Mouse (Mus musculus) heart, adult 2 months (tissue): Measurements from ENCODE around the gene Cpsf3. TPM values are rescaled to one million over a fixed set of nuclear protein-coding genes. Genes with fewer than 3 reads are reported as not detected.

Experiments
- DNase-seq, 2 experiments: peaks; one replicate each; pipeline ENCODE4 v3.0.0; 2021
- H3K27ac ChIP-seq: fragments of 200-600 bp; 2 replicates; pipeline ENCODE4 v1.8.1; 2022
- H3K27me3 ChIP-seq: fragments of 200-500 bp; 2 replicates; pipeline ENCODE4 v1.6.1; 2012; ENCODE audit warnings: mild to moderate bottlenecking, low read length, inconsistent platforms, mixed read lengths; ENCODE audit not compliant: control insufficient read depth, insufficient read depth
- H3K36me3 ChIP-seq: fragments of 200-500 bp; 2 replicates; pipeline ENCODE4 v1.6.1; 2012; ENCODE audit warnings: low read length, inconsistent platforms; ENCODE audit not compliant: control insufficient read depth, insufficient read depth
- H3K4me1 ChIP-seq: fragments of 200-500 bp; 2 replicates; pipeline ENCODE4 v1.6.1; 2011; ENCODE audit warnings: low read length; ENCODE audit not compliant: control insufficient read depth, insufficient read depth
- H3K4me3 ChIP-seq: fragments of 200-600 bp; 2 replicates; pipeline ENCODE4 v1.8.1; 2022
- H3K79me2 ChIP-seq: fragments of 200-500 bp; replicated peaks from 2 replicates; pipeline ENCODE4 v1.6.1; 2012; ENCODE audit warnings: mild to moderate bottlenecking, inconsistent platforms, low read length, moderate library complexity, mixed read lengths; ENCODE audit not compliant: control insufficient read depth, insufficient read depth
- H3K9ac ChIP-seq: fragments of 200-500 bp; 2 replicates; pipeline ENCODE4 v1.6.1; 2012; ENCODE audit warnings: low read depth, mild to moderate bottlenecking, control low read depth, inconsistent platforms, low read length, mixed read lengths
- CTCF ChIP-seq: fragments of 200-600 bp; IDR thresholded peaks from 2 replicates; pipeline ENCODE4 v1.8.1; 2022; ENCODE audit warnings: antibody characterized with exemption, mild to moderate bottlenecking, moderate library complexity
- EP300 ChIP-seq: fragments of 200-500 bp; IDR thresholded peaks from 2 replicates; pipeline ENCODE4 v1.6.1; 2011; ENCODE audit warnings: low read depth, low read length, control low read depth; ENCODE audit not compliant: insufficient read depth
- POLR2A ChIP-seq: fragments of 200-500 bp; IDR thresholded peaks from 2 replicates; pipeline ENCODE4 v1.6.1; 2011; ENCODE audit warnings: mild to moderate bottlenecking, low read depth, low read length, control low read depth; ENCODE audit not compliant: insufficient read depth
- WGBS: fragments of 180-500 bp; shearing (Covaris S2); methylation state at CpG from one replicate; pipeline ENCODE4 v1.1.7; 2018; 5-methylcytosine and 5-hydroxymethylcytosine counted together
- intact Hi-C: fragments of 180-260 bp; cut with DNase I; formaldehyde crosslinking; loops from one replicate; pipeline ENCODE4 v1.15.1; 2025
- polyA plus RNA-seq: library from polyadenylated mRNA; depleted of rRNA; stranded (reverse); fragments of >200 nt; gene quantifications from 2 replicates; pipeline ENCODE4 v1.2.3, GENCODE M21; 2012
- total RNA-seq, 2 experiments: library from RNA; stranded (reverse); gene quantifications; 2 replicates each; pipeline ENCODE4 v1.2.3; 2021

Gene Cpsf3
- total and polyA plus RNA-seq, 3 experiments: 19.3 to 39.0 (median 32.5) TPM

- H3K4me1 ChIP-seq: no peaks in the 10 kb centered on the region
- no peak for TF ChIP-seq EP300
- no peak for TF ChIP-seq POLR2A
- no peak for TF ChIP-seq CTCF
- DNase-seq: no peak
- H3K4me3 ChIP-seq: no peak overlapping the region
- no peaks in the 10 kb centered on the region for H3K79me2 ChIP-seq
- H3K27me3 ChIP-seq: no peaks in the 10 kb centered on the region
- intact Hi-C loops: no loop called here
- no peak overlapping the region for H3K27ac ChIP-seq
- H3K9ac ChIP-seq: no peak overlapping the region
- WGBS: 91% methylated on average over 8 of the region's 8 CpGs
- peaks cover 6% of the 10 kb centered on the region for H3K36me3 ChIP-seq
Observed at GRCm38 (mm10) chr12:21325266-21325665, 40.1 kb downstream of the Cpsf3 start.

DNA sequence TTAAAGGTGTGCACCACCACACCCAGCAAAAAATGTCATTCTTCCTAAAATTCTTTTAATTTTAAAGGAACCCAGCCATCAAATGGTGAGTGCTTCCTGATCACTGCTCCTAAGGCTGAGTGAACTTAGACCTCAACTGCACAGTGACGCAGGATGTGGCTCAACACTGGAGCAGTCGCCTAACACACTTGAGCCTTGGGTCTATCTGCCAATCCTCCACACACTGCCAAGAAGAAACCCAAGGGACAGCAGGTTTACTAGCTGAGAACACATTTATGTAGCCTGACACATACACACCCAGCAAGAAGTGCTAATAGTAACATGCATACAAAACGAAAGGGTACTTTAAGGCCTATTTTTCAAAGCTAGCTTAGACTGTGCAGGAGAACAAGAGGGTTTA, 41.1 kb downstream of the Cpsf3 start:
- H3K79me2 ChIP-seq: no peaks in the 10 kb centered on the region
- peaks cover 1% of the 10 kb centered on the region; the same call in 1 of the 2 replicates for H3K4me1 ChIP-seq
- peaks cover 6% of the 10 kb centered on the region for H3K36me3 ChIP-seq
- no peak for DNase-seq
- intact Hi-C loops: no loop called here
- no peak for TF ChIP-seq EP300
- TF ChIP-seq CTCF: no peak
- TF ChIP-seq POLR2A: no peak
- no peak overlapping the region for H3K27ac ChIP-seq
- WGBS: 76% methylated on average over 3 of the region's 3 CpGs
- H3K4me3 ChIP-seq: no peak overlapping the region
- H3K27me3 ChIP-seq: no peaks in the 10 kb centered on the region
- H3K9ac ChIP-seq: no peak overlapping the region

DNA sequence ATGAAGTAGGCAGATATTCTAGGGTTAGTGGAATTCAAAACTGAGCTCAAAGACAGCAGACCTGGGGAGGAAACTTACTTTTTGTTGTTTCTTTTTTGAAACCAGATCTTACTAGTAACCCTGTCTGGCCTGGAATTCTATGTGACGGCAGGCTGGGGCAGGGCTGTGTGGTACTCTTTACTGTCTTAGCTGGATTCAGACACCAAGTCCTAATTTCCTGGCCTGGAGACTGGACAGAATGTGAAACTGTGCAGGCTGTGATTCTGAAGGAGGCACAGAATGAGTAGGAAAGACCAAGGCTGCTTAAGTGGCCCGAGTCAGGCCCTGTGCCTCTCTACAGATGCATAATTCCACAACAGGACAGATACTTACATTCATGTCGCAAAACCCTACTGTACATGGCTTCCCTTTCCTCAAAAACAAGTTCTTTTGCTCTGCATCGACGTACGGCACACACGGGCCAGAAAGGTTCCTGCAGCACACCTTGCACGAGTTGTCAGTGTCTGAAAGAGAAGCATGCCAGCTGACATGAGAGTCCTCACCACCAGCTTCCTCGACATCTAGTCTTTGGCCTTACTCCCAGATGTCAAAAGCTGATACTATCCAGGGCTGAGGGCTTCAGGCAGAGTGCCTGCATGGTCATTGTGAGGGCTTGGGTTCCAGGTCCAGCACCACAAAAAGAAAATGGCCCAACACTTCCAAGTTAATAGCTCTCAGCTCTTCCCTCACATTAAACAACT, 44.6 kb downstream of the Cpsf3 start:
- H3K36me3 ChIP-seq: peaks cover 6% of the 10 kb centered on the region
- no peak overlapping the region for H3K9ac ChIP-seq
- H3K27ac ChIP-seq: no peak overlapping the region
- no peaks in the 10 kb centered on the region for H3K79me2 ChIP-seq
- H3K4me1 ChIP-seq: peaks cover 1% of the 10 kb centered on the region; the same call in 1 of the 2 replicates
- DNase-seq: no peak
- no peak overlapping the region for H3K4me3 ChIP-seq
- no peak for TF ChIP-seq CTCF
- TF ChIP-seq EP300: no peak
- no peak for TF ChIP-seq POLR2A
- intact Hi-C loops: no loop called here
- 81% methylated on average over 9 of the region's 9 CpGs for WGBS
- no peaks in the 10 kb centered on the region for H3K27me3 ChIP-seq

DNA sequence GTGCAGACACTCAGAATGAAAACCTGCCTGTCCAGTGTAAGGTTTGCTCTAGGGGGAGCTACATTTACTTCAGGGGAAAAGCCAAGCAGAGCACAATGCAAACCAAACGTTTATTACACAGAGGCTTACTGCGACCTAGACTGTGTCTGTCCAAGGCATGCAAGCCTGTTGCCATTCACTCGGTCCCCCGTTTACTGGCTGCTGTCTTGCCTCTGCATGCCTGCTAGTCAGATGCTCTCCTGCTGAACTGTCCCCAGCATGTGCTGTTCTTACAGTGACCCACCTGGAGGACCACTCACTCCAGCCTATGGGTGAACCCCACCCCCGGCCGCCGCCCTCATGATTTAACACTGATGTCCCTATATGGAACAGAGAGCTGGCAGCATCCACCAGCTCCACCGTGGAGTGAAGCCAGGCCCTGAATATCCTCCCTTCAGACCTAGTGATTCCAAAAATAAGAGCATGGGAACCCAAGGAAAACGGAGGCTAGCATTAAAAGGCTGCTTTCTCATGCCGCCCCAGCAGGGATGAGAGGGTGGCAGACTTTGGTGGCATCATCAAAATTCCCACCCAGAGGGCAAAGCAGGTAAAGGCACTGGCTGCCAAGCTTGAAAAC, 45.9 kb downstream of the Cpsf3 start:
- intact Hi-C loops: no loop called here
- Histone ChIP-seq H3K27ac (peak overlapping the region; percentile 31; the same call in 1 of the 2 replicates), H3K9ac (no peak overlapping the region), H3K27me3 (no peaks in the 10 kb centered on the region), H3K36me3 (peaks cover 7% of the 10 kb centered on the region), H3K4me1 (peaks cover 1% of the 10 kb centered on the region; the same call in 1 of the 2 replicates), H3K4me3 (no peak overlapping the region), H3K79me2 (no peaks in the 10 kb centered on the region)
- TF ChIP-seq EP300 (no peak), POLR2A (no peak), CTCF (no peak)
- DNase-seq: peak in 1 of 2 experiments; percentile 35
- 56% methylated on average over 10 of the region's 10 CpGs for WGBS

- Histone ChIP-seq H3K79me2 (no peaks in the 10 kb centered on the region), H3K27me3 (no peaks in the 10 kb centered on the region), H3K27ac (peak overlapping the region; percentile 31; the same call in 1 of the 2 replicates), H3K36me3 (peaks cover 11% of the 10 kb centered on the region), H3K4me3 (no peak overlapping the region), H3K4me1 (peaks cover 1% of the 10 kb centered on the region; the same call in 1 of the 2 replicates), H3K9ac (no peak overlapping the region)
- DNase-seq: no peak
- TF ChIP-seq CTCF (no peak), POLR2A (no peak), EP300 (no peak)
- intact Hi-C loops: no loop called here
- 75% methylated on average over 6 of the region's 6 CpGs for WGBS
Observed at GRCm38 (mm10) chr12:21331711-21332110, 46.5 kb downstream of the Cpsf3 start.

DNA sequence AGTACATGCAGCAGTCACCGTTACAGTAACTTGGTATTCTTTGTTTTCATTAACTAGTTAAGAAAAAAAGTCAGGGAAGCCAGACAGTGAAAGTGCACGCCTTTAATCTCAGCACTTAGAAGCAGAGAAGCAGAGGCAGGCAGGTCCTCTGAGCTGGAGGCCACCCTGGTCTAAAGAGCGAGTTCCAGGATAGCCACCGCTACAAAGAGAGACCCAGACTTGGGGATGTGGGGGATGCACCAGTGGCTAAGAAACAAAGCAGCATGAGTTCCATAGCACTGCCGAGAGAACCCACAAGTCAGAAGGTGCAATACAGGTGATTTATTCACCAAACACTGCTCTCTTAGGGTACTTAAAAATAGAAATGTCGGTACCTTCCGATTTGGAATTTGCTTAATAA, 47.8 kb downstream of the Cpsf3 start:
- peaks cover 1% of the 10 kb centered on the region; the same call in 1 of the 2 replicates for H3K4me1 ChIP-seq
- no peak for DNase-seq
- H3K9ac ChIP-seq: no peak overlapping the region
- H3K79me2 ChIP-seq: no peaks in the 10 kb centered on the region
- H3K27me3 ChIP-seq: no peaks in the 10 kb centered on the region
- TF ChIP-seq EP300 (no peak), POLR2A (no peak), CTCF (no peak)
- peaks cover 11% of the 10 kb centered on the region for H3K36me3 ChIP-seq
- H3K4me3 ChIP-seq: no peak overlapping the region
- 94% methylated on average over 7 of the region's 7 CpGs for WGBS
- intact Hi-C loops: no loop called here
- no peak overlapping the region for H3K27ac ChIP-seq
